Mouse (Mus musculus) testis, adult 2 months (tissue): ENCODE results near the gene Dusp7.

Experiments
- CTCF ChIP-seq: fragments of 200-500 bp; IDR thresholded peaks from 2 replicates; pipeline ENCODE4 v1.5.1; 2012; ENCODE audit warnings: low read depth, mild to moderate bottlenecking, inconsistent platforms, low read length, moderate library complexity; ENCODE audit not compliant: control insufficient read depth, insufficient read depth, insufficient replicate concordance
- POLR2A ChIP-seq: fragments of 200-500 bp; IDR thresholded peaks from 2 replicates; pipeline ENCODE4 v1.6.1; 2012; ENCODE audit warnings: low read depth, mild to moderate bottlenecking, inconsistent platforms, low read length, moderate library complexity; ENCODE audit not compliant: control insufficient read depth

GRCm38 (mm10) chr9:106337620-106338019 lies 30.8 kb upstream of the Dusp7 start:
- TF ChIP-seq CTCF (no peak), POLR2A (no peak)
